Mouse (Mus musculus) C2C12 (cell line): ENCODE data around the gene Tiam1. TPM values are rescaled to one million over a fixed set of nuclear protein-coding genes. Genes with fewer than 3 reads are reported as not detected.

Experiments
- H3K27me3 ChIP-seq: one replicate; pipeline ENCODE4 v1.6.1; 2011; ENCODE audit not compliant: control insufficient read depth, insufficient read depth, insufficient read length
- H3K36me3 ChIP-seq: one replicate; pipeline ENCODE4 v1.6.1; 2011; ENCODE audit not compliant: control insufficient read depth, insufficient read depth
- H3K4me3 ChIP-seq: one replicate; pipeline ENCODE4 v1.5.1; 2011; ENCODE audit warnings: mild to moderate bottlenecking, control low read depth; ENCODE audit not compliant: poor library complexity, insufficient read depth, severe bottlenecking
- H3K79me2 ChIP-seq: one replicate; pipeline ENCODE4 v1.6.1; 2011; ENCODE audit not compliant: control insufficient read depth, insufficient read depth
- H3K79me3 ChIP-seq: one replicate; pipeline ENCODE4 v1.6.1; 2011; ENCODE audit warnings: low read depth, control low read depth
- H3ac ChIP-seq: one replicate; pipeline ENCODE3; 2011; ENCODE audit warnings: low read depth; ENCODE audit not compliant: control insufficient read depth, insufficient read length
- CEBPB ChIP-seq: IDR thresholded peaks from one replicate; pipeline ENCODE4 v1.6.1; 2011; ENCODE audit warnings: low read depth, mild to moderate bottlenecking, control low read depth, moderate library complexity
- CTCF ChIP-seq: IDR thresholded peaks from one replicate; pipeline ENCODE4 v1.5.1; 2011; ENCODE audit not compliant: control insufficient read depth, insufficient read depth, insufficient read length
- FOSL1 ChIP-seq: IDR thresholded peaks from one replicate; pipeline ENCODE4 v1.8.0; 2011; ENCODE audit warnings: mild to moderate bottlenecking, low read length; ENCODE audit not compliant: poor library complexity, insufficient read depth, severe bottlenecking
- MAX ChIP-seq: IDR thresholded peaks from one replicate; pipeline ENCODE4 v1.6.1; 2011; ENCODE audit warnings: mild to moderate bottlenecking, control low read depth
- MYOD1 ChIP-seq: IDR thresholded peaks from one replicate; pipeline ENCODE4 v1.6.1; 2011; ENCODE audit warnings: low read depth; ENCODE audit not compliant: control insufficient read depth, insufficient read length
- MYOG ChIP-seq: IDR thresholded peaks from one replicate; pipeline ENCODE4 v1.6.1; 2011; ENCODE audit not compliant: control insufficient read depth, insufficient read length; ENCODE audit errors: extremely low read depth
- USF1 ChIP-seq: IDR thresholded peaks from one replicate; pipeline ENCODE4 v1.6.1; 2011; ENCODE audit warnings: low read depth, mild to moderate bottlenecking, control low read depth, moderate library complexity
- polyA plus RNA-seq: library from polyadenylated mRNA; unstranded; fragments of >200 nt; fragmentation: generic; extraction: Trizol; gene quantifications from one replicate; pipeline ENCODE4 v1.2.1, GENCODE M21; 2012; ENCODE audit warnings: missing spikeins

The Tiam1 gene
- polyA plus RNA-seq, 1 experiment = 6.9 TPM

DNA sequence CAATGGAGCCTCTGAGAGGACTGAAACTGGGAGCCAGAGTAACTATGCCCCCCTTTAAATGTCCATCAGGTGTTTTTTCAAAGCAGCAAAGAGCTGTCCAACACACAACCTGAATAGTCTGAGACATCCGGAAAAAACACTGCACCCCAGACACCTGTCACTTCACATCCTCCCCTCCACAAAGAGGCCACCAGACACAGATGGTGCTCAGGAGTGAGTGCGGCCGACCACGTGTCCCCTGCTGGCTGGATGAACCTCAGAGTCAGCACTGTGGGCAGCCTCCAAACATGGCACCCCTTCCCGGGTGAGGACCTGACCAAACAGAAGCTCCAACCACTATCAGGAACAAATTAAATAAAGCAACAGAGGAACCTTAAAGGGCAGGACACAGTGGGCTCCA lies 56.3 kb downstream of the Tiam1 start:
- TF ChIP-seq MYOG (no peak), CTCF (no peak), MAX (no peak), CEBPB (no peak), FOSL1 (no peak)

DNA sequence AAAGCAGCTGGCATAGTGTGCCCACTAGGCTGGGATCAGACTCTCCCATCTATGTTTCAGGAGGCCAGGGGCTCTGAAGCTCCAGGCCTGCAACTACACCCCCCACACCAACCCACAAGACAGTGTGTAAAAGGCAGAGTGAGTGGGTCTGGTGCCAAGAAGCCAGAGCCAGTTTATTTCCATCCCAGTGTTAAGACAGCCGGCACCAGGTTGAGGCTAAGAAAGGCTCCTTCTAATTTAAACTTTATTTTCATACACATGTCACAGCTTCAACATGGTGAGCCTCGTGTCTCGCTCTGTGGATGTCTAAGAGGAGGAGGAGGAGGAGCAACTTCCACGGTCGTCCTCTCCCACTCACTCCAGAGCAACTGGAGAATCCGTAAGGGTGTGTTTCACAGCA lies 57.5 kb downstream of the Tiam1 start:
- no peak overlapping the region for H3K4me3 ChIP-seq
- H3K79me2 ChIP-seq = no peaks in the 10 kb centered on the region
- no peaks in the 10 kb centered on the region for H3K79me3 ChIP-seq
- TF ChIP-seq FOSL1 = no peak
- no peak for TF ChIP-seq MYOG
- no peaks in the 10 kb centered on the region for H3K36me3 ChIP-seq
- no peaks in the 10 kb centered on the region for H3K27me3 ChIP-seq
- no peak overlapping the region for H3ac ChIP-seq

More for the DNA sequence above, 56.3 kb downstream of the Tiam1 start:
- Histone ChIP-seq H3K27me3 (no peaks in the 10 kb centered on the region), H3K79me3 (no peaks in the 10 kb centered on the region), H3ac (no peak overlapping the region), H3K79me2 (no peaks in the 10 kb centered on the region), H3K36me3 (no peaks in the 10 kb centered on the region), H3K4me3 (no peak overlapping the region)

DNA sequence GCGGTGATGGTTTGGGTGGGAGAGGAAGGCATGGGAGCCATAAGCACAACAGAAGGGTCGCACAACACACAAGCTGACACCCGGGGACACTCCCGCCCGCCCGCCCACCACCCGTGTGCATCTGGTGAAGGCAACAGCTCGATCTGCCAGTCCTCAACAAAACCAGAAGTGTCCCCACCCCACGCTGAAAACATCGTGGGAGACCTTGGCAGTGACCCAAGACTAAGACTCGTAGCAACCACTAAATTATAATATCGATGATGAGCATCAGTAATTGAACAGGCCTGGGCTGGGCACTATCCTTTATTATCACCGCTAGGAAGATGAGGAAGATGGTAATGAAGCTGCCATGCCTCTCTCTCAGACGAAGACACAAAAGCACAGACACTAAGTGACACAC lies 58.0 kb downstream of the Tiam1 start:
- H3K79me3 ChIP-seq = no peaks in the 10 kb centered on the region
- no peaks in the 10 kb centered on the region for H3K36me3 ChIP-seq
- TF ChIP-seq FOSL1 = no peak
- H3ac ChIP-seq = no peak overlapping the region
- no peaks in the 10 kb centered on the region for H3K79me2 ChIP-seq
- no peak overlapping the region for H3K4me3 ChIP-seq
- H3K27me3 ChIP-seq = no peaks in the 10 kb centered on the region

DNA sequence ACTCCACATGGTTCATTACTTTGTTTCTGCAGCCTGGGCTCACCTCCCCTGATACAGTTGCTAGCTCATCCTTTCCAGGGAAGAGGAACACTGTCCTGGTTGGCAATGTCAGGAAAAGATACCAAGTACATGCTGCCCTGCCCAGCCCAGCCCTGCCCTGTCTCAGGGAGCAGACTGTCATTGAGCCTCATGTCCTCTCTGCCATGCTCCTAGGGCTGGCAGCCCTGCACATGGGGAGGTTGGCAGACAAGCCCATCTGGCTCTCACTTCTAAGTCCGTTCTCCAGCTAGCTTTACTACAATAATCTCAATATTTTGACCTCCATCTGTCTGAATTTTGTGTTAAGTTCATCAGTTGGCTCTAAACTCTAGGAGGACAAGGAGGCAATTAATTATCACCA lies 62.4 kb downstream of the Tiam1 start:
- Histone ChIP-seq H3K79me3 (no peaks in the 10 kb centered on the region), H3K27me3 (no peaks in the 10 kb centered on the region), H3ac (no peak overlapping the region), H3K79me2 (no peaks in the 10 kb centered on the region), H3K4me3 (no peak overlapping the region), H3K36me3 (no peaks in the 10 kb centered on the region)
- TF ChIP-seq MYOG = no peak
- TF ChIP-seq MYOD1 = no peak
- TF ChIP-seq CEBPB = no peak
- no peak for TF ChIP-seq FOSL1
- no peak for TF ChIP-seq CTCF
- no peak for TF ChIP-seq USF1
- no peak for TF ChIP-seq MAX

DNA sequence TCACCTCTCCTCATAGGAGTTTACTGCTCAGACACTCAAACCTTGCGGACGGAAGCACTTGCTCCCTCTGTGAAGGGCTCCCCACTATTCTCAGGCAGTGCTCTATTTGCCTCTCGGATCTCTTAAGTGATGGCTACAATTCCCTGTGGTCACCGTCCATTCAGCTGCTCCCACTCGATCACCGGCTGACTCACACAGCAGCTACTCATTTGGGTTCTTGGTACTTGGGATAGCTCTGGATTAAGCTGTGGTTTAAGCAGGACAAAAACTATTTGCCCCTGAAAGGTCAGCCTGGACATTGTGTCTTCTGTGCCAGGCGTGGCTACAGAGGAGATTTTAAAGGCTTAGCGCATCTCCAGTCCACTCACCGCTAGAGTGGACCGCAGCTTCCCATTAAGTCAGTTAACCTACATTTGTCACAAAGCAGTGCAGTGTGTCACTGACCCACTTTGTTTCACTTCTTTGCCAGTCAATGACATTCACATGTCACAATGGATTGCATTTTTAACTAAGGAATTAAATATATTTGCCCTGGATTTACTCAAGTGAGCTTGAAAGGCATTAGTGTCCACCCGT lies 64.7 kb downstream of the Tiam1 start:
- TF ChIP-seq MYOD1 = peak; percentile 90
- no peak for TF ChIP-seq USF1
- Histone ChIP-seq H3K79me3 (no peaks in the 10 kb centered on the region), H3K79me2 (no peaks in the 10 kb centered on the region), H3ac (no peak overlapping the region), H3K27me3 (no peaks in the 10 kb centered on the region), H3K4me3 (no peak overlapping the region), H3K36me3 (no peaks in the 10 kb centered on the region)

DNA sequence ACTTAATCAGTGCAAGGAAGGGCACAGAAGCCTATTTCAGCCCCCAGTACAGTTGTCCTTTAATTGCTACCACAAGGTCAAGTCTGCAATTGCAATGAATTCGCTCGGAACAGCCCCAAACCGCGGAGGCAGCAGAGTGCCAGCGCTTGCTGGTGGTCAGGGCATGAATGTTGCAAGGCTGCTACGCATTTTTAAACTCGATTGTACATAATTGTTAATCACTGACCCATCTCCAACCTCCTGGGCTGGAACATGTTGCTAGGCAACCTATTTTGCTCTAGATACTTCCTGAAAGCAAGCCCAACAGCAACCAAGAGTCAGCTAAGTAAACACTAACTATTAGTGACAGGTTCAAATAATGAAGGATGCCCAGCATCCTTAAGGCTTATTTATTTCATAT lies 70.1 kb downstream of the Tiam1 start:
- Histone ChIP-seq H3ac (no peak overlapping the region), H3K79me2 (no peaks in the 10 kb centered on the region)

More for the DNA sequence above, 70.1 kb downstream of the Tiam1 start:
- Histone ChIP-seq H3K36me3 (no peaks in the 10 kb centered on the region), H3K4me3 (no peak overlapping the region), H3K79me3 (no peaks in the 10 kb centered on the region), H3K27me3 (no peaks in the 10 kb centered on the region)
- TF ChIP-seq MYOD1 = no peak
- peak; percentile 36 for TF ChIP-seq CEBPB
- TF ChIP-seq FOSL1 = no peak
